Mouse (Mus musculus): ENCODE data around the gene Slc22a13. TPM values are rescaled to one million over a fixed set of nuclear protein-coding genes. Genes with fewer than 3 reads are reported as not detected.

The Slc22a13 gene
- total RNA-seq, 4 experiments from 2014 or later: not detected

DNA sequence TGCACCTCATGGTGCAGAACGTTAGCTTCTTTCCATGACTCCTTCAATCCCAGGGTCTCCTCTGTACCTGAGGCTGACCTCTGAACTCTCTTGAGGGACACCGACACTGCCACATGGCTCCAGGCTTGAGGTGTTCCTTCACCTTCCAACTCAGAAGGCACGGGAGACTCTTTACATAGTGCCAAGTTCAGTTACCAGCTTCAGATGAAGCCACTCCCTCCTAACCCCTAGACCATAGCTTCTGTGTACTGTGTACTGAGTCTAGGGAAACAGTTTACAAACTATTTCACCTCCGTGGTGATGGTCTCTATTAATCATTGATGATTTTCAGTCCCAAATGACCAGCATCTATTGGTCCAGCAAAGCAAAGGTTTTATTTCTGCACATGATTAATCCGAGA lies 7.2 kb downstream of the Slc22a13 start:
- DNase-seq (ENCODE audit: low spot score): no peak

- no peak for DNase-seq (ENCODE audit: low spot score)
These were observed 9.6 kb downstream of the Slc22a13 start for GRCm38 (mm10) chr9:119199151-119199861.

- DNase-seq (ENCODE audit: low spot score): no peak
These were observed 16.5 kb downstream of the Slc22a13 start for GRCm38 (mm10) chr9:119192202-119192990.

DNA sequence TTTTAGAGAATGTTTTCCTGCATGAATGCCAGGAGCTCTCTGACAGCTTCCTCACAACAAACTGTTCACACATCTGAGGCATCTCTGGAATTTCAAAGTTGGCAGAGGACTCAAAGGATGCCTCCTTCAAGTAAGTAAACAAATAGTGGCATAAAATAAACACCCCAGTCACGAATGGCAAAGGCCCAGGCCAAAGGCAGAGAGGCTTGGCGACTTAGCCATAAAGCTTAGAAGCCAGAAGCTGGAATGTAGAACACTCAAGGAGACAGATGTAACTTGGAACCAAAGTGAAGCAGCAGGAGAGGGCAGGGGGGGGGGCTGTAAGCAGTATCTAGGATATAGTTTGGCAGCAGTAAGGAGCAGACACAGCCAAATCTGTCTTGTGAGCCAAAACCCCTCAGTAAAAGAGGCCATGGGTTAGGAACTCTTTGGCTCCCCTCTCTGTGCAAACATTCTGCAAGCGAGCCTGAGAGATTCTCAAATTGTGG lies 27.6 kb downstream of the Slc22a13 start:
- peak; percentile 30 for DNase-seq (ENCODE audit: low spot score)

DNA sequence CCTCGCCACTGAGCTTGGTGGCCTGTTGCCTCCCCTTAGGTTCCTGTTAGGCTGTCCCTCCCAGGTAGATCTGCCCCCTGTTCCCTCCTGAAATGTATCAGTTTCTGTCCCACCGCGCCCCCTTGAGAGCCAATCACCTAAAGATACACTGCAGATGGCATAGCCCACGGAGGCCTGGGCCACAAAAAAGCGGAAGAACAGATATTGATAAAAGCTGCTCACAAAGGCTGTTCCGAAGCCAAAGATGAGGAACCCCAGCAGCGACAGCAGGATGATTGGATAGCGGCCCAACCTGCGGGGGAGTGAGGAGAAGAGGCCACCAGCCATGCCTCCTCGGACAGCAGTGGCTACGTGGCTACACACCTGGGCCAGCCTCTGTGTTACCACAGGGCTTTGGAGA lies 29.6 kb downstream of the Slc22a13 start:
- DNase-seq (ENCODE audit: low spot score): no peak

DNA sequence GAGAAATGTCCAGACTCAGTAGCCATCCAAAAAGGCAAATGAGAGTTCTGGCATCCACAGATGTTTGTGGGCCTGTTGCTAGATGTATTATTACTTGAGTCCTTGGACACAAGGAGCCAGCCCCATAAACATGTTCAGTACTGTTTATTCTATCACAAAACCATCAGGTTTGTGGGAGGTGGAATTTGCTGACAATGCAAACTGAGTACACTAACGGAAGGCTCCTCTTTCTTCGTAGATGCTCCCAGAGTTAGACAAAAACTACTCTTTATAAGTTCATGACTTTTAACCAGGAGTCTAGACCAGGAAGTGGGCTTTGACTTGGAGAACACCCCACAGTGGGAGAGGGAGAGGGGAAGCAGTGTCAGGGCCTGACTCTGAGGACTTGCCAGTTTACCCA lies 41.3 kb downstream of the Slc22a13 start:
- no peak for DNase-seq (ENCODE audit: low spot score)

DNA sequence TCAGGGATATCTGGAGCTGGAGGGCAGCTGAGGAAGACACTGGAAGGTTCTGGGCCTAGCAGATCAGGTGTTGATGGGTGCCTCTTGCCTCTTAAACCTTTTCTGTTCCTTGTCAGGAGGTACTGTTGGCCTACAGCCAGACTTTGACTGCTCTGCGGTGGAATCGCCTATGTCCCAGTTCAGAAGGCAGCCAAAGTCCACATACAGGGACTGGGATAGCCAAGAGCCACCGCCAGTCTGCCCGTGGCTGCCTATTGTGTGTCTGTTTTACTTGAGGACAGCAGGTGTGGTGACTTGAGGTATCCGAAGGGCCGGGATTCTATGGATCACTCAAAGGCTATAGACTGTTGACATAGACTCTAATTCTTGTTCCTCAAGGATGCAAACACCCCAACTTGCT lies 43.4 kb downstream of the Slc22a13 start:
- DNase-seq (ENCODE audit: low spot score): no peak

DNA sequence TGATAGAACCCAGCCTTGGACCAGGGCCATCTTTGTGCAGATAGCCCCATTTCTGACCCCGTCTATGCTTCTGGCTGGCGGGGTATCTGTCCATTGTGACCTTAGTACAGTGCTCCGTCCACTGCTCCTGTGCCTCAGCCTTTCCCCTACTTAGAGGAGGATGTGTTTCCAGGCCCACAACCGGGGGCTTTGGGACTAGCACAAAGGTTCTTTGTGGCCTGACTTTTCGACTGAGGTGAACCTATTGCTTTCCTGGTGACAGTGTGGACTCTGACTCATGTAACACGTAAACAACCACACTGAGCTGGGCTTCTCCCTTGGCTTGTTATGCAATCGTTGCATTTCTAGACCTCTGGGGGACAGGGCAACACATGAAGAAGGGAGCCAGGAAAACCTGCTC lies 44.2 kb downstream of the Slc22a13 start:
- DNase-seq (ENCODE audit: low spot score): no peak

DNA sequence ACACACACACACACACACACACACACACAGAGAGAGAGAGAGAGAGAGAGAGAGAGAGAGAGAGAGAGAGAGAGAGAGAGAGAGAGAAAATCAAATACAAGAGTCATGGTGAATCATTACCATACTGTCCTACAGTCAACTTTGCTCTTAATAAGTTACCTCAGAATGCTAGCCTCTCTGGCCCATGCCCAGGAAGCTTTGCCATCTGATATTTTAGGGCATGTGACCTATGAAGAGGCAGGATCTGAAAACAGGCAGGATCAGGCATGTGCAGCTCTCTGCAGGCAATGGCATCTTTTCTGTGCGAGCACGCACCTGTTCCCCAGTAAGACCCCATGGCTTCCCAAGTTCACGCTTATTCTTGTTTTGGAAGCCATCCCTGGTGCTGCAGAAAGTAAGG lies 48.2 kb downstream of the Slc22a13 start:
- no peak for DNase-seq (ENCODE audit: low spot score)

DNA sequence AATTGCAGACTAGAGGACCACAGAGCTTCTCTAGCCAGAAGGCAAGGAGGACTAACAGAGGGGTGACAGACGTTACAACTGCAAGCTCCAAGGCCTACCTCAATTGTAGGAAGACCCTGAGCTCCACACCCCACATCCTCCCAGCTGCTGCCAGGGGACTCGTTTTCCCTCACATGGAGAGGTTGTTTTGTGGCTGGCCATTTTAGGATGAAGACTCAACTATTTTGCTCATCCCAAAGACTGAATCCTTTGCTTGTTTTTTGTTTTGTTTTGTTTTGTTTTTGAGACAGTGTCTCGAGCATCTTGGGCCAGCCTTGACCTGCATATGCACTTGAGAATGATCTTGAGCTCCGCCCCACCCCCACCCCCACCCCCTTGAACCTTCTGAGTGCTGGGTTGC lies 50.0 kb downstream of the Slc22a13 start, which contains the start of gene Gm47289:
Gene Gm47289, plus strand, starts transcription at position 301 of the 400 bp plus-strand sequence.
- no peak for DNase-seq (ENCODE audit: low spot score)

GRCm38 (mm10) chr9:119156278-119157201 lies 52.4 kb downstream of the Slc22a13 start, which contains the start of gene Acaa1b:
Gene Acaa1b, minus strand, starts transcription at chr9:119157093.
- DNase-seq (ENCODE audit: low spot score): peak; percentile 71

- DNase-seq (ENCODE audit: low spot score): no peak
These were observed 53.1 kb downstream of the Slc22a13 start for GRCm38 (mm10) chr9:119155826-119156225.

DNA sequence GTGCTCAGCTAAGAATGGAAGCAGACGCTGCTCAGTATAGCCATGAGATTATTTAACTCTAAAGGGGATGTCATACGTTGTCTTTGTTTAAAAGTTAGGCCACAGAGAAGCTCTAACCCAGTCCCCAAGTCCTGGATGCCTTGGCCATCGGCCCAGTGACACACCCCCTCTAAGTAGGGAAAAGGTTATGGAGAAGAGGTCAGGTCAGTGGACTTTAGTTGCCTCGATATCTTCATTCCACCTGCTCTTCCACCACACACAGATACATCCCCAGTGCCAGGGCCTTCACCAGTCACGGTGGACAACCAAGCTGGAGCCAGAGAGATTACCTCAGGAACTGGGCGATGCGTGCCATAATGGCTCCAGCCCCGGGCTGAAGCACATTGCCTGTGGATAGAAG lies 53.5 kb downstream of the Slc22a13 start:
- DNase-seq (ENCODE audit: low spot score): no peak

- DNase-seq (ENCODE audit: low spot score): no peak
These were observed 57.1 kb downstream of the Slc22a13 start for GRCm38 (mm10) chr9:119151751-119152150.

GRCm38 (mm10) chr9:119149601-119150000 lies 59.3 kb downstream of the Slc22a13 start:
- DNase-seq (ENCODE audit: low spot score): no peak

DNA sequence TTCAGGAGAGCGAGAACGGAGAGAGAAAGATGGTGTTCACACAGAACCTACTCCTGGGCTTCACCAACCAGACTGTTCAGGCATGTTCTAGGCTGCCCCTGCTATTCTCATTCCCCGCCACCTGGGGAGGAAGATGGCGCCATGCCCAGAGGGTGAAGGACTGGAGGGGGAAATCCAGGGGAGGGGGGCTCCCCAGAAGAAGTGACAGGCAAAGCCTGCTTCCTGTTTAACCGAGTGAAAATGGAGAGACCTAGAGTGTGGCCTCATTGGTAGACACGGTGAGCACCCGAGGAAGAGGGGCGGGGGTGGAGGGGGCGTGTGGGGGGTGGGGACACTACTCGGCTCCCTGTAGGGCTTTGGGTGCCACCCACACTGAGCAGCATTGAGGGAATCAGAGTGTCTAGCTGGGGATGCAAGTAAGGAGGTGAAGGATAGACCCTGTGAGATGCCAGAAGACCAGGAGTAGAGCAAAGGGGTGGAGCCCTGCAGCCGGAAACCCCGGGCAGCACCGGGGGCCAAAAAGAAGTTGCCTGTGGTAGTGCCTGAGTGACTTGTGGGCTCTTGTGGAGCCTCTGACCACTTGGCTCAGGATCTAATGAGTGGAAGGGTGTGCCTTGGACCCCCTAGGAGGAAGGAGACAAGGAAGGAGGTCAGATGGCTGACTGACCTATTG lies 62.7 kb downstream of the Slc22a13 start:
- DNase-seq (ENCODE audit: low spot score): no peak

DNA sequence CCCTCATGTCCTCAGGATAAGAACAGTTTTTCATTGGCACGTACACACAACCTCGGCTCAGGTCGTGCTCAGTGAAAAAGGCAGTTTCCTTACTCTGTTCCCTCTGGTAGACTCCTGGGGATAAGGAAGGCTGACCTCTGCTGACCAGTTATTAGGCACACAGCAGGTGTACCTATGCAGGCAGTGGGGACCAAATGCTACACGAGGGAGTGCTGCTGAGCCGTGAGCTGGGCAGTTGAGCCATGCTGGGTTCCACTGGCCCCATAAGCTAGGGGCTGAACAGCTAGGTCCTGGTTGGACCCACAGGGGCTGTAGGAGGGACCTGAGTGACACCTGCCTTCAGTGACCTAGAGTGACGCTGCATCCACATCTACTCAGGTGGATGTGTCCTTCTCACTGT lies 63.3 kb downstream of the Slc22a13 start:
- DNase-seq (ENCODE audit: low spot score): no peak

DNA sequence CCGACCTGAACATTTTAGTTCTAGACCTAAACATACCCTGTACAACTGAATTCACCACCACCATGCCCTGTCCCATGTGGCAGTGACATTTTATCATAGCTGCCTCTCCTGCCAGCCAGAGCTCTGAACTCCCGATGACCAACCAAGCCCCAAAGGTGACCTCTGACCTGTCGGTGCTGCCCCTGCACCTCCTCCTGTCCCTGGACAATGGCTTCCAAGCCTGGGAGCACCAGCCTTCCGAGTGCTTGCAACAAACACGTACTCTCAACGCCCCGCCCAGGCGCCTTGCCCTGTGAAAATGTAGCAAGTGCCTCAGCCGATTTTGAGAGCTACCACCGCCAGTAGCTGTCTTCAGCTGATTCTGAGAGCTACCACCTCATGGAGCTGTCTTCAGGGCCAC lies 63.8 kb downstream of the Slc22a13 start:
- no peak for DNase-seq (ENCODE audit: low spot score)

GRCm38 (mm10) chr9:119144696-119145095 lies 64.2 kb downstream of the Slc22a13 start:
- no peak for DNase-seq (ENCODE audit: low spot score)

GRCm38 (mm10) chr9:119143372-119143771 lies 65.5 kb downstream of the Slc22a13 start:
- DNase-seq (ENCODE audit: low spot score): no peak
